Mouse (Mus musculus): ENCODE measurements around the gene Map3k5. TPM values are rescaled to one million over a fixed set of nuclear protein-coding genes. Genes with fewer than 3 reads are reported as not detected.

The Map3k5 gene
- polyA plus RNA-seq, 1 experiment, result 1.3 TPM

DNA sequence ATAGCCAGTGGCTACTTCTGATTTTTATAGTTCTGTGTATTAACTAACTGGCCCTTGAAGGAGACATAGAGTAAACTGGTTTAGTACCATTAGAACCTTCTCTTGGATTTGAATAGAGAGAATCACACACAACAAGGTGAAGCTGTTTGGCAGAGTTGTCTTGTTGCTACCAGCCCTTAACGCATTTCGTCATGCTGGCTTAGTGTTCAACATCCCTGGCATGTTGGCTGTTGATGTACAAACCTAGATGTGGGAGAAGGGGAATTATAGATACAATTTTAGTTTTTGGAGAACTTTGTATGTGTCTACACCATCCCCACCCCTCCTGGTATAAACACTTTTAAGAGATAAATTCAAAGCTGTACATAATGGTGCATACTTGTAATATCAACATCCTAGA, 251.5 kb downstream of the Map3k5 start:
- Histone ChIP-seq H3K36me3 (replicated peaks; ENCODE audit: low read length) (peaks cover 7% of the 10 kb centered on the region), H3K27me3 (replicated peaks) (no peaks in the 10 kb centered on the region), H3K4me3 (replicated peaks) (no peak overlapping the region), H3K9me3 (no peaks in the 10 kb centered on the region), H3K4me1 (peaks cover 68% of the 10 kb centered on the region)
- TF ChIP-seq FLI1 (IDR thresholded peaks at IDR 0.05; ENCODE audit: low read length) (no peak), GATA1 (IDR thresholded peaks at IDR 0.05; ENCODE audit: borderline replicate concordance, low read length) (no peak)

DNA sequence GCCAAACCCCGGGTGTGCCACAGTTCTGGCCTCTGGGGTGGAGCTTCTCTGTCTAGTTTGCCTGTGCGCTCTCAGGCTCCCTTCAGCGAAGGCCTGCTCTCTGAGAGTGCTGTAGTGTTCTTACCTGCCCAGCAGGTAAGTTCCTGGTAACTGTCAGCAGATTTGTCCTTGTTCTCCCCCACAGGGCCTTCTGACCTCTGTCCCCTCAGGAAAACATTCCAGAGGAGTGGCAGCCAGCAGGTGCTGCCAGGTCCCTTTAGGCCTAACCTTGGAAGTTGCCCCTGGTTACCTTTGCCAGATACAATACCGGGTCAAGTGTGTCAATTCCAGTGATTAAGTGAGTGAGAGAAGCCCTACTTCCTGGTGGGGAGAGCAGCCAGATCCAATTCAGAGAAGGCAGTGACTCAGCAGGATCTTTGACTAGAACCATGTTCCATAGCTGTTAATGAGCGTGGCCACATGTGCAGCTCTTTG, 252.6 kb downstream of the Map3k5 start:
- peaks cover 7% of the 10 kb centered on the region for H3K36me3 ChIP-seq (replicated peaks; ENCODE audit: low read length)
- no peaks in the 10 kb centered on the region for H3K27me3 ChIP-seq (replicated peaks)
- H3K4me3 ChIP-seq (replicated peaks), result no peak overlapping the region
- peaks cover 57% of the 10 kb centered on the region for H3K4me1 ChIP-seq
- no peak for TF ChIP-seq GATA1 (IDR thresholded peaks at IDR 0.05; ENCODE audit: borderline replicate concordance, low read length)
- no peak for TF ChIP-seq FLI1 (IDR thresholded peaks at IDR 0.05; ENCODE audit: low read length)
- no peaks in the 10 kb centered on the region for H3K9me3 ChIP-seq

DNA sequence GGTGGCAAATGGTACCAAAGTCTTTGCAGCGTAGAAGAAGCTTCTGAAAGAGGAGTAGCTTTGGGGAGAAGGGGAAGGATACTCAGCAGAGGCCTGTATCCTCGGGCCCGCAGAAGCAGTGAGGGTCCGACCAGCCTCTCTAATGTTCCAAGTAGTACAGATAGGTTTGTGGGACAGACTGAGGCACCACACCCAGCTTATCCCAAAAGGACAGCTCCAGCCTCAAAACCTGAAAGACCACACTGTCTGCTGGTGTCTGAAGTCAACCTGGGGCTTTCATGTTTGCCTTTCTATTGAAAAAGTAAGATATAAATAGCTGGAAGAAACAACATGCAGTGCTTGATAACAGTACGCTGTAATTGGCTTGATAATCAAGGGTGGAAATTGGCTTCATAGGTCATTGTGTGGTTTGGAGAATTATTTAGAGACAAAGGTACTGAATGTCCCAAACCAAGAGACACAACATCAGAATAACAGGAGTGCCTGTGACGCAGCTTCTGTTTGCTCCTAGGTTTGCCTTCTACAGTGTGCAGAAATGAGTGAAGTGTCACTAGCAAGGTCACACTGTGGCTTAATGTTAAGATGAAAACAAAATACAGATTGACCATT, 256.0 kb downstream of the Map3k5 start:
- Histone ChIP-seq H3K36me3 (replicated peaks; ENCODE audit: low read length) (peaks cover 3% of the 10 kb centered on the region), H3K4me3 (replicated peaks) (no peak overlapping the region), H3K9me3 (no peaks in the 10 kb centered on the region), H3K27me3 (replicated peaks) (no peaks in the 10 kb centered on the region), H3K4me1 (peaks cover 51% of the 10 kb centered on the region)
- TF ChIP-seq GATA1 (IDR thresholded peaks at IDR 0.05; ENCODE audit: borderline replicate concordance, low read length) (no peak), FLI1 (IDR thresholded peaks at IDR 0.05; ENCODE audit: low read length) (no peak)

Other genes with a start within 250 kb of the Map3k5 start
- gene Il20ra, start 221.9 kb upstream of the Map3k5 start, polyA plus RNA-seq (2012; ENCODE audit: insufficient read depth, low replicate concordance), result 0.19 TPM in 1 of 2 replicates, not detected in the other
- gene Slc35d3, start 83.0 kb upstream of the Map3k5 start, polyA plus RNA-seq (2012; ENCODE audit: insufficient read depth, low replicate concordance), result 97.6 and 235 TPM in 2 replicates
- gene Pex7, start 26.8 kb upstream of the Map3k5 start, polyA plus RNA-seq (2012; ENCODE audit: insufficient read depth, low replicate concordance), result 8.1 TPM in 1 of 2 replicates, not detected in the other
- gene Map7, start 214.0 kb downstream of the Map3k5 start, polyA plus RNA-seq (2012; ENCODE audit: insufficient read depth, low replicate concordance), result 5.3 and 6.5 TPM in 2 replicates